Mouse (Mus musculus) MEL (cell line): ENCODE data around the gene Esrrb.

ENCODE experiments used
- CTCF ChIP-seq, 3 experiments: IDR thresholded peaks in 2 of 3; conservative IDR thresholded peaks in 1 of 3; 2 replicates each; pipeline ENCODE4 v1.5.1; 2011 to 2012; ENCODE audit warnings: low read length in 3 of 3, low read depth in 2 of 3, mild to moderate bottlenecking in 2 of 3, improper control_type of control experiment in 1 of 3, inconsistent platforms in 1 of 3, mixed read lengths in 1 of 3, moderate library complexity in 1 of 3; ENCODE audit not compliant: control insufficient read depth in 1 of 3, insufficient read depth in 1 of 3, poor library complexity in 1 of 3, severe bottlenecking in 1 of 3
- ELF1 ChIP-seq: IDR thresholded peaks from 2 replicates; pipeline ENCODE4 v1.6.1; 2014; ENCODE audit warnings: low read depth, mild to moderate bottlenecking, inconsistent platforms, low read length, improper control_type of control experiment, moderate library complexity
- MAX ChIP-seq: IDR thresholded peaks from 2 replicates; pipeline ENCODE4 v1.6.1; 2011; ENCODE audit warnings: low read length, improper control_type of control experiment
- POLR2A ChIP-seq, 2 experiments: IDR thresholded peaks; 2 replicates each; pipeline ENCODE4 v1.6.1; 2011 to 2012; ENCODE audit warnings: low read length in 2 of 2, mild to moderate bottlenecking in 2 of 2, control low read depth in 1 of 2, improper control_type of control experiment in 1 of 2, low read depth in 1 of 2, moderate library complexity in 1 of 2; ENCODE audit not compliant: control insufficient read depth in 1 of 2, insufficient read depth in 1 of 2, poor library complexity in 1 of 2
- TAL1 ChIP-seq: IDR thresholded peaks from 2 replicates; pipeline ENCODE4 v1.6.1; 2012; ENCODE audit warnings: mild to moderate bottlenecking, inconsistent platforms, low read length, moderate library complexity, mixed read lengths
- USF1 ChIP-seq: IDR thresholded peaks from 2 replicates; pipeline ENCODE4 v1.6.1; 2014; ENCODE audit warnings: low read depth, mild to moderate bottlenecking, inconsistent platforms, low read length, improper control_type of control experiment, moderate library complexity
- ZC3H11A ChIP-seq: IDR thresholded peaks from 2 replicates; pipeline ENCODE4 v1.6.1; 2012; ENCODE audit warnings: low read depth, mild to moderate bottlenecking, inconsistent platforms, low read length, improper control_type of control experiment

DNA sequence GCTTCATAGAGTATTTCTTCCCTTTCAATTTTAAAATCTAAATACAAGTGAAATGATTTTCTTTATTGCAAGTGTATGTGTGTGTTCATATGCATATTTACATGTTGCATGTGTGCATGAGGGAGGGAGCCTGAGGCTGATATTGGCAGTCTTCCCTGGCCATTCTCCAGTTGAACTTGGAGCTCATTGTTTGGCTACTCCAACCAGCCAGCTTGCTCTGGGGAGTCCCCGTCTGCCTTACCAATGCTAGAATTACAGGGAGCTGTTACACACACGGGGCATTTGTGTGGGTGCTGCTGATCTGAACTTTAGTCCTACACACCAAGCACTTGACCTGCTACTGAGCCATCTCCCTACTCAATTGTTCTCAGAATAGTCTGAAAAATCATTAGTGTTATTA is 173.4 kb downstream of the Esrrb start:
- TF ChIP-seq USF1: no peak
- TF ChIP-seq ELF1: no peak
- no peak for TF ChIP-seq POLR2A (IDR thresholded peaks at IDR 0.05; ENCODE audit: control insufficient read depth in 1 of 2, insufficient read depth in 1 of 2, low read depth in 1 of 2, low read length in 2 of 2, poor library complexity in 1 of 2)
- TF ChIP-seq CTCF (IDR thresholded peaks at IDR 0.05 in 2 of 3, conservative IDR thresholded peaks at IDR 0.05 in 1 of 3; ENCODE audit: control insufficient read depth in 1 of 3, insufficient read depth in 1 of 3, low read depth in 2 of 3, low read length in 3 of 3, poor library complexity in 1 of 3, severe bottlenecking in 1 of 3): no peak
- TF ChIP-seq MAX: no peak
- no peak for TF ChIP-seq TAL1
- TF ChIP-seq ZC3H11A: no peak
